ENCODE assay signal across 18 mouse cellular contexts in genomic region chr1:191423201-191423600, GRCm38 (mm10).
"Had no signal": no experiment of that assay in that cellular context is flagged by ENCODE, and none has a peak within 500 bp of the region (broad histone marks: within the 10 kb centered on the region; RNA-seq: fewer than 3 reads in every experiment).

No protein-coding gene starts in this region.

- DNase-seq: kidney, adult 2 months; kidney, postnatal 25 days; layer of hippocampus, adult 9-11 months; lung, adult 2 months; lung, postnatal 14 days; midbrain, embryonic 14.5 days; right cerebral cortex, adult 18-20 months; right cerebral cortex, postnatal 14 days; right cerebral cortex, postnatal 4 days; thymus, adult 18-20 months; thymus, postnatal 36 days had no signal

- H3K4me3 ChIP-seq: layer of hippocampus, adult 2 months; limb, embryonic 10.5 days; limb, embryonic 13.5 days had no signal

- H3K4me2 ChIP-seq: limb, embryonic 13.5 days; midbrain, embryonic 11.5 days had no signal

- H3K9ac ChIP-seq: limb, embryonic 13.5 days; liver, embryonic 14.5 days had no signal

- H3K27ac ChIP-seq: kidney, postnatal 0 days; layer of hippocampus, adult 2 months; limb, embryonic 10.5 days; limb, embryonic 13.5 days; liver, embryonic 14.5 days had no signal

- H3K36me3 ChIP-seq: limb, embryonic 10.5 days; limb, embryonic 13.5 days had no signal

- ATAC-seq: intestine, postnatal 0 days had no signal

- H3K27me3 ChIP-seq: limb, embryonic 13.5 days had no signal

- H3K9me3 ChIP-seq: limb, embryonic 10.5 days; limb, embryonic 13.5 days had no signal
